Mouse (Mus musculus) heart, adult 2 months (tissue): ENCODE measurements around the gene Dnajc8. TPM values are rescaled to one million over a fixed set of nuclear protein-coding genes. Genes with fewer than 3 reads are reported as not detected.
"Not testable (repeated sequence)": the region's sequence is repeated elsewhere in the genome, so short reads cannot be mapped to it uniquely, and the experiment has no call there.

Experiments
- DNase-seq, 2 experiments: peaks; one replicate each; pipeline ENCODE4 v3.0.0; 2021
- H3K27ac ChIP-seq: fragments of 200-600 bp; 2 replicates; pipeline ENCODE4 v1.8.1; 2022
- H3K27me3 ChIP-seq: fragments of 200-500 bp; 2 replicates; pipeline ENCODE4 v1.6.1; 2012; ENCODE audit warnings: mild to moderate bottlenecking, low read length, inconsistent platforms, mixed read lengths; ENCODE audit not compliant: control insufficient read depth, insufficient read depth
- H3K36me3 ChIP-seq: fragments of 200-500 bp; 2 replicates; pipeline ENCODE4 v1.6.1; 2012; ENCODE audit warnings: low read length, inconsistent platforms; ENCODE audit not compliant: control insufficient read depth, insufficient read depth
- H3K4me1 ChIP-seq: fragments of 200-500 bp; 2 replicates; pipeline ENCODE4 v1.6.1; 2011; ENCODE audit warnings: low read length; ENCODE audit not compliant: control insufficient read depth, insufficient read depth
- H3K4me3 ChIP-seq: fragments of 200-600 bp; 2 replicates; pipeline ENCODE4 v1.8.1; 2022
- H3K79me2 ChIP-seq: fragments of 200-500 bp; replicated peaks from 2 replicates; pipeline ENCODE4 v1.6.1; 2012; ENCODE audit warnings: mild to moderate bottlenecking, inconsistent platforms, low read length, moderate library complexity, mixed read lengths; ENCODE audit not compliant: control insufficient read depth, insufficient read depth
- H3K9ac ChIP-seq: fragments of 200-500 bp; 2 replicates; pipeline ENCODE4 v1.6.1; 2012; ENCODE audit warnings: low read depth, mild to moderate bottlenecking, control low read depth, inconsistent platforms, low read length, mixed read lengths
- CTCF ChIP-seq: fragments of 200-600 bp; IDR thresholded peaks from 2 replicates; pipeline ENCODE4 v1.8.1; 2022; ENCODE audit warnings: antibody characterized with exemption, mild to moderate bottlenecking, moderate library complexity
- EP300 ChIP-seq: fragments of 200-500 bp; IDR thresholded peaks from 2 replicates; pipeline ENCODE4 v1.6.1; 2011; ENCODE audit warnings: low read depth, low read length, control low read depth; ENCODE audit not compliant: insufficient read depth
- POLR2A ChIP-seq: fragments of 200-500 bp; IDR thresholded peaks from 2 replicates; pipeline ENCODE4 v1.6.1; 2011; ENCODE audit warnings: mild to moderate bottlenecking, low read depth, low read length, control low read depth; ENCODE audit not compliant: insufficient read depth
- WGBS: fragments of 180-500 bp; shearing (Covaris S2); methylation state at CpG from one replicate; pipeline ENCODE4 v1.1.7; 2018; 5-methylcytosine and 5-hydroxymethylcytosine counted together
- intact Hi-C: fragments of 180-260 bp; cut with DNase I; formaldehyde crosslinking; loops from one replicate; pipeline ENCODE4 v1.15.1; 2025
- polyA plus RNA-seq: library from polyadenylated mRNA; depleted of rRNA; stranded (reverse); fragments of >200 nt; gene quantifications from 2 replicates; pipeline ENCODE4 v1.2.3, GENCODE M21; 2012
- total RNA-seq, 2 experiments: library from RNA; stranded (reverse); gene quantifications; 2 replicates each; pipeline ENCODE4 v1.2.3; 2021

Dnajc8 gene
- total and polyA plus RNA-seq, 3 experiments, result 29.1 to 58.8 (median 53.3) TPM

- Histone ChIP-seq H3K36me3 (no peaks in the 10 kb centered on the region), H3K4me3 (no peak overlapping the region), H3K27me3 (no peaks in the 10 kb centered on the region), H3K9ac (no peak overlapping the region), H3K4me1 (no peaks in the 10 kb centered on the region; the same call in 1 of the 2 replicates), H3K79me2 (no peaks in the 10 kb centered on the region), H3K27ac (no peak overlapping the region)
- intact Hi-C loops, result no loop called here
- WGBS, result 87% methylated on average over 10 of the region's 10 CpGs
- TF ChIP-seq CTCF (no peak), POLR2A (no peak), EP300 (no peak)
- DNase-seq, result no peak
These were observed 55.3 kb downstream of the Dnajc8 start for GRCm38 (mm10) chr4:132590642-132591041.

GRCm38 (mm10) chr4:132592958-132593357 is 57.6 kb downstream of the Dnajc8 start:
- Histone ChIP-seq H3K4me3 (no peak overlapping the region), H3K36me3 (no peaks in the 10 kb centered on the region), H3K27ac (no peak overlapping the region), H3K9ac (no peak overlapping the region), H3K4me1 (no peaks in the 10 kb centered on the region; the same call in 1 of the 2 replicates), H3K79me2 (no peaks in the 10 kb centered on the region), H3K27me3 (no peaks in the 10 kb centered on the region)
- TF ChIP-seq CTCF (no peak), POLR2A (no peak), EP300 (no peak)
- intact Hi-C loops, result no loop called here
- 85% methylated on average over 9 of the region's 9 CpGs for WGBS
- DNase-seq, result peak in 1 of 2 experiments; percentile 63

- Histone ChIP-seq H3K4me3 (no peak overlapping the region), H3K9ac (no peak overlapping the region), H3K27me3 (no peaks in the 10 kb centered on the region), H3K4me1 (no peaks in the 10 kb centered on the region; the same call in 1 of the 2 replicates), H3K36me3 (no peaks in the 10 kb centered on the region), H3K27ac (no peak overlapping the region), H3K79me2 (no peaks in the 10 kb centered on the region)
- DNase-seq, result no peak
- TF ChIP-seq CTCF (no peak), EP300 (no peak), POLR2A (no peak)
- intact Hi-C loops, result no loop called here
- WGBS, result 22% methylated on average over 4 of the region's 4 CpGs
These were observed 58.8 kb downstream of the Dnajc8 start for GRCm38 (mm10) chr4:132594191-132594590.

- Histone ChIP-seq H3K79me2 (no peaks in the 10 kb centered on the region), H3K27me3 (no peaks in the 10 kb centered on the region), H3K36me3 (no peaks in the 10 kb centered on the region), H3K27ac (no peak overlapping the region), H3K4me1 (no peaks in the 10 kb centered on the region), H3K9ac (no peak overlapping the region), H3K4me3 (no peak overlapping the region)
- no peak for DNase-seq
- TF ChIP-seq EP300 (no peak), CTCF (no peak), POLR2A (no peak)
- 84% methylated on average over 2 of the region's 2 CpGs for WGBS
- intact Hi-C loops, result no loop called here
These were observed 63.5 kb downstream of the Dnajc8 start for GRCm38 (mm10) chr4:132598861-132599260.

- no peaks in the 10 kb centered on the region for H3K36me3 ChIP-seq
- intact Hi-C loops, result no loop called here
- TF ChIP-seq POLR2A, result no peak
- no peak for TF ChIP-seq EP300
- no peak for TF ChIP-seq CTCF
- no peaks in the 10 kb centered on the region for H3K4me1 ChIP-seq
- no peak overlapping the region for H3K4me3 ChIP-seq
- H3K27me3 ChIP-seq, result no peaks in the 10 kb centered on the region
- DNase-seq, result no peak
- 35% methylated on average over 3 of the region's 3 CpGs for WGBS
- no peaks in the 10 kb centered on the region for H3K79me2 ChIP-seq
- no peak overlapping the region for H3K27ac ChIP-seq
- H3K9ac ChIP-seq, result no peak overlapping the region
These were observed 64.4 kb downstream of the Dnajc8 start for GRCm38 (mm10) chr4:132599764-132600163.

GRCm38 (mm10) chr4:132600465-132600864 is 65.1 kb downstream of the Dnajc8 start:
- intact Hi-C loops, result no loop called here
- no peak overlapping the region for H3K4me3 ChIP-seq
- H3K9ac ChIP-seq, result no peak overlapping the region
- WGBS, result 75% methylated on average over 6 of the region's 6 CpGs
- H3K79me2 ChIP-seq, result no peaks in the 10 kb centered on the region
- no peak for TF ChIP-seq CTCF
- no peak for TF ChIP-seq EP300
- TF ChIP-seq POLR2A, result no peak
- peak in 1 of 2 experiments; percentile 34 for DNase-seq
- H3K36me3 ChIP-seq, result no peaks in the 10 kb centered on the region
- no peak overlapping the region for H3K27ac ChIP-seq
- H3K27me3 ChIP-seq, result no peaks in the 10 kb centered on the region
- H3K4me1 ChIP-seq, result no peaks in the 10 kb centered on the region

- H3K27me3 ChIP-seq, DNase-seq, intact Hi-C loops, H3K4me1 ChIP-seq, H3K4me3 ChIP-seq, H3K9ac ChIP-seq, H3K79me2 ChIP-seq, H3K36me3 ChIP-seq, H3K27ac ChIP-seq: not testable (repeated sequence)
- 90% methylated on average over 5 of the region's 5 CpGs for WGBS
These were observed 65.9 kb downstream of the Dnajc8 start for GRCm38 (mm10) chr4:132601242-132601641.
